Mouse (Mus musculus) neutrophil, adult 83 days (primary cell): ENCODE measurements around the gene Nol4l. TPM values are rescaled to one million over a fixed set of nuclear protein-coding genes. Genes with fewer than 3 reads are reported as not detected.

ENCODE experiments used
- total RNA-seq, 2 experiments: library from RNA; stranded (reverse); gene quantifications; one replicate each; pipeline ENCODE4 v1.2.4; 2023

Gene Nol4l
- 1 to 10 TPM; 1.6 to 2.4 TPM for total RNA-seq

DNA sequence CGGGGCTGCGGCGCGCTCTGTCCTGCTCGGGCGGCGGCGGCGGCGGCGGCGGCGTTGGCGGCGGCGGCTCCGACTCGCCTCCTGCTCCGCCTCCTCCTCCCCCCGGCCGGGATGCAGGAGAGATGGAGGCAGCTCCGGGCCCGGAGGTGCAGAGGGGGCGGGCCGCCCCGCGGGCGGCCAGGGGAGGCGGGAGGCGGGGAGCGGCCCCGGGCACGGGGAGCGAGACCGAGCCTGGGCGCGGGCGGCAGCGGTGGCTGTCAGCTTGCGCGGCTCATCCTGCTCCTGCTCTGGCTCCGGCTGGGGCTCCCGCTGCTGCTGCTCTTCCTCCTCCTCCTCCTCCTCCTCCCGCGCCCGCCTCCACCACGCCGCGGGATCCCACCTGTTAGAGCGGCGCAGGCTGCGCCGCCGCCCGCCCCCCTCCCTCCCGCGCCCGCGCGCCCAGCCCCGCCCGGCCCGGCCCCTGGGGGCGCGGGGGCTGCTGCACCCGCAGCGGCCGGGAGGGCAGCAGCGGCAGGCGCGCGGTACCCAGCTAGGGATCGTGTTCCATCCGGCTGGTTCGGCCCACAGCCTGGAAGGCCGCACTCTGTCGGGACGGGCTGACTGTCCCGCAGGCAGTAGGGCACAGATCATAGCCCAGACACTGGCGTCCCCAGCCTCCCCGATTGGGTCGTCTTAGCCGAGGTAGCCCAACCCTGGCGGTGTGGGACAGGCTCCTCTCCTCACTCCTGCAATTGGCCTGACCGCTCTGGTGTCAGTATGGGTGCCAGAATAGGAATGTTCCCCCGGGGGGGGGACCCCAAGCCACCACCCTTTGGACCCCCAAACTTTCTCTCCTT, at the start of gene Nol4l:
Nol4l (minus strand) TSS at position 41 of the 836 bp plus-strand sequence.

DNA sequence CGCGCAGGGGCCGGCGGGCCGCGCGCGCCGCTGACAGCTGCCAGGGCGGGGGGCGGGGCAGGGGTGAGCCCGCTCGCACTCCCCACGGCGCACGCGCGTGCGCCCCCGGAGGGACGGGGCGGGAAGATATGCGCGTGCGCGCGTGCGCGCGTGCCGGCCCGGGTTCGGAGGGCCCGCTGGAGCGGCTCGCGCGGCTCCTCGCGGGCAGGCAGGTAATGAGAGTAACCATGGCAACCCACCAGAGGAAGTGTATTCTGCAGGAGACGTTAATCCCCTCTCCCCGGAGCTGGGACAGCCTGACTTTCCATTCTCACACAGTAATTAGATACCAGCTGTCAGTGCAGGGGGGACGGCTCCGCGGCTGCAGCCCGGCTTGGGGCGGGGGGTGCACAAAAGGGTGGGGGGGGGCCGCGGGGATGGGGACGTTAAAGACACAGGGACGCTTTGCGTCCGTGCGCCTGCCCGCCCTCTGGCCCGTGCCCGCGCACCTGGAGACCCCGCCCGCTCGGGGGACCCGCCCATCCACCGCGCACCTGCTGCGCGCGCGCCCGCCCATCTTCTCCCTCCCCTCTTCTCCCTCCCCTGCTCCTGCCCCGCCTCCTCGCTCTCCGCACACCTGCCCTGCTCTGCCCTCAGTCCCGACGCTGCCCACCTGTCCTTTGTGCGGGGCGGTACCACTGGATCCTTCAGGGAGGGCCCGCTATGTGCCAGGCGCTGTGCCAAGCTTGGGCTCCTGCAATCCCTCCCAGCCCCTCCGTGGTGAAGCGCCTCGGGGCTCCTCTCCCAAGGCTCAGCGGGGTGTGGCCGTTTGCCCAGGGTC, 37.0 kb downstream of the Nol4l start, which contains the start of gene 4930404H24Rik:
4930404H24Rik (plus strand) TSS at position 218 of the 820 bp plus-strand sequence.

Other genes starting within 250 kb of the Nol4l start
- 10 to 100 TPM; 31.3 to 35.4 TPM for gene Kif3b, start 238.6 kb downstream of the Nol4l start, total RNA-seq
- 10 to 100 TPM; 78.3 to 86.8 TPM for gene Asxl1, start 184.1 kb downstream of the Nol4l start, total RNA-seq
- gene 4930404H24Rik, start 37.2 kb downstream of the Nol4l start, total RNA-seq: not detected
- 10 to 100 TPM; 26.3 to 26.7 TPM for gene Commd7, start 102.8 kb upstream of the Nol4l start, total RNA-seq
- 1 to 10 TPM; 1.6 to 2.3 TPM for gene Dnmt3b, start 119.5 kb upstream of the Nol4l start, total RNA-seq
- under 1 TPM in 1 of 2 experiments, not detected in 1; 0.37 TPM for gene Dnmt3c, start 166.7 kb upstream of the Nol4l start, total RNA-seq
- 100 to 1,000 TPM; 116 to 127 TPM for gene Mapre1, start 211.3 kb upstream of the Nol4l start, total RNA-seq
- under 1 TPM in 1 of 2 experiments, not detected in 1; 0.79 TPM for gene Efcab8, start 250.0 kb upstream of the Nol4l start, total RNA-seq